Mouse (Mus musculus): ENCODE measurements around the gene Camkmt. TPM values are rescaled to one million over a fixed set of nuclear protein-coding genes. Genes with fewer than 3 reads are reported as not detected.

The Camkmt gene
- 1 to 10 TPM; 2.3 TPM for total RNA-seq (2021)
- long read RNA-seq, experiment 1, result 0 reads
- long read RNA-seq, experiment 2, partial matches to known transcripts, result 0 of 2 reads
- long read RNA-seq, experiment 2, other reads (novel, unspliced or antisense), result 2 of 2 reads

DNA sequence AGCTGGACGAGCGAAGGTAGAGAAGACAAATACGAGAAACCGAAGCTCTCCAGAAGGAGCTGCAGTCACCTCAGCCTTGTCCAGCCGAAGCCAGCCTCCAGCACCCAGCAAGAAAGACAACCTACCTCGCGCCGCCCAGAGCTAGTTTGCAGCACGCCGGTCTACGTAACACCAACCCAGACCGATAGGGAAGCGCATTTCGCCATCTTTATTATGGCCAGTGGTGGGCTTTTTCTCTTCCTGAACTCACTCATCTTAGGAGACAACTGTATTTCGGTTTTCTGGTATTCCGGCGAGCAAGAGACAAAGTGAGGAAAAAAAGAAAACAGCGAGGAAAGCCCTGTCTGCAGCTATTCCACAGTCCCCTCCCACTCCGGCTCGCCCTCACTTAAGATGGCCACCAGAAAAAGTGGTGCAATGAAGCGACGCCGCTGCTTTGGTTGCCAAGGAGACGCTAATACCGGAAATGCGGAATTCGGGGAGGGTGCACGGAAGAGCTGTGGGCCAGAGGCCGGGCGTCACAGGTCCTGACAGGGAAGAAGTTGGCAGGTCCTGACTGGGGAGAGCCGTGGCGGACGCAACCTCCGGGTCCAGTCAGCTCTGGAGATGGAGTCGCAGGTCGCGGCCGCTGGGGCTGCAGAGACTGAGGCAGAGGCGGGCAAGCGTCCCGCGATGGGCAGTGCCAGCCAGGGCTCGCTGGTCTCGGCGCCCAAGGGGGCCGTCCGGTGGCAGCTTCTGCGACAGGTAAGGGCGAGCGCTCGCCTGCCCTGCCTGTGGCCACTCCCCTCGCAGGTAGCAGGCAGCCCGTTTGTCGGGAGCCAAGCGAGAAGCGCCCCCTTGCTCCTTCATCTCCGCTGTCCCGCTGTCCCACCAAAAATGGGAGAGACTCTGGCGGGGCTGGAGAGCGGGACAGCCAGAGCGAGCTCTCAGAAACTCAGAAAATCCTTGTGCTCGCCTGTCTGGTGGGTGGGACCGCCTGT, at the start of gene Camkmt, which contains the start of gene Prepl:
Gene Camkmt, plus strand, starts transcription at position 433 of the 980 bp plus-strand sequence.
Gene Prepl, minus strand, starts transcription at position 122 of the 980 bp plus-strand sequence.
- DNase-seq, result peak; percentile 93 to 96
- intact Hi-C loops (cut with DNase I), result loop anchor here (2.0 to 5.0 kb wide), 3 partner anchors 132 to 300 kb away; partner anchors contain the start of gene Lrpprc

- intact Hi-C loops (cut with DNase I), result no loop called here
- DNase-seq, result no peak
Observed at GRCm38 (mm10) chr17:85040913-85041312, 49.4 kb upstream of the Camkmt start.

GRCm38 (mm10) chr17:85042419-85042818, 47.9 kb upstream of the Camkmt start:
- no peak for DNase-seq
- intact Hi-C loops (cut with DNase I), result no loop called here

- DNase-seq, result no peak
- intact Hi-C loops (cut with DNase I), result no loop called here
Observed at GRCm38 (mm10) chr17:85043404-85043816, 46.9 kb upstream of the Camkmt start.

- DNase-seq, result no peak
- intact Hi-C loops (cut with DNase I), result no loop called here
Observed at GRCm38 (mm10) chr17:85044466-85044865, 45.9 kb upstream of the Camkmt start.

GRCm38 (mm10) chr17:85045160-85045559, 45.2 kb upstream of the Camkmt start:
- DNase-seq, result no peak
- intact Hi-C loops (cut with DNase I), result no loop called here

DNA sequence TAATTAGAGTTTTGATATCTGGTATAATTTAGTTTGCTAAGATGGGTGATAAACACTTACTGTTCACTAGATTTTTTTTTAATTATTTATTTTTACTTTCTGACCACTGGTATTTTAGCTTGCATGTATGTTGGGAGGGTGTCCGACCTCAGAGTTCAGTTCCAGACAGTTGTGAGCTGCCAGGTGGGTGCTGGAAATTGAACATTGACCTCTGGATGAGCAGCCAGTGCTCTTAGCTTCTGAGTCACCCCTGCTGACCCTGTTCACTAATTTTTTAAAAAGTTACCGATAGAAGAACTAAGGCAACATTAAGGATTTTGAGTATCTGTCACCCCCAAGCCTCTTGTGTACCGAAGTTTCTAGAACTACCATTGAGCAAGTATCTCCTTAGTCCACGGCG, 42.0 kb upstream of the Camkmt start:
- no peak for DNase-seq
- intact Hi-C loops (cut with DNase I), result no loop called here

DNA sequence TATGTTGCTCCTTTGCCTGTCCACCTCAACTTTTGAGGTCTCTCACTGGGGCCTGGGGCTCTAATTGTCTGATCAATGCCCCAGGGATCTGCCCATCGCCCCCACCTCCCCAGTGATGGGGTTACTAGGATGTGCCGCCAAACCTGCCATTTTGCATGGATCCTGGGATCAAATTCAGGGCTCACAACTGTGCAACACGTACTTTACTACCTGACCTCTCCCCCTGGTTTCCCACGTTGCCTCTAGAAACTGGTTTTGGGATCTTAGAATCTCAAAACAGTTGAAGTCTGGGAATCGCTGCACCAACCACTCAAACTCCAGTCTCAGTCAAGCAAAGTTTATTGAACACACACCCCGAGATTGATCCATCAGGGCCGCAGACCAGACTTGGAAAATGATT, 32.1 kb upstream of the Camkmt start:
- intact Hi-C loops (cut with DNase I), result no loop called here
- no peak for DNase-seq

- intact Hi-C loops (cut with DNase I), result no loop called here
Observed at GRCm38 (mm10) chr17:85059136-85059535, 31.2 kb upstream of the Camkmt start.

GRCm38 (mm10) chr17:85063560-85063959, 26.8 kb upstream of the Camkmt start:
- intact Hi-C loops (cut with DNase I), result no loop called here
- DNase-seq, result no peak

More at GRCm38 (mm10) chr17:85059136-85059535, 31.2 kb upstream of the Camkmt start:
- DNase-seq, result no peak

DNA sequence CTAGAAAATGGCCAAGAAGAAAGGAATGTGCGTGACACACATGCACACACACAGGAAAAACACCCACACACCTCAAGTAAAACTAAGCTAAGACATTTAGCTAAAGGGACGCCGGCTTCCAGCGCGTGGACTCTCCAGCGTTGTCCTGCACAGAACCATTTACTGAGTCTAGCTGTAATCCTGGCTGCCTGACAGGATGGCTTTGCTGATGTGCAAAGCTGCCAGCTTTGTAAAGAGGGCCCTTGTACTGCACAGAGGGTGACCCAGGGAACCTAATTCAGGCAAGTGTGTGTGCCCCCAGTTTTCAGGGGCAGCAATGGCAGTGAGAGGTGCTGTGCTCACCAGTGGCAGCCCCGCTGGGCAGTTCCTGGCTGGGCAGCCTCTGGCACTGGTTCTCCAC, 23.0 kb upstream of the Camkmt start:
- DNase-seq, result no peak
- intact Hi-C loops (cut with DNase I), result no loop called here

- no peak for DNase-seq
- intact Hi-C loops (cut with DNase I), result no loop called here
Observed at GRCm38 (mm10) chr17:85070658-85071057, 19.7 kb upstream of the Camkmt start.

GRCm38 (mm10) chr17:85071088-85071775, 19.1 kb upstream of the Camkmt start:
- no peak for DNase-seq
- intact Hi-C loops (cut with DNase I), result no loop called here

DNA sequence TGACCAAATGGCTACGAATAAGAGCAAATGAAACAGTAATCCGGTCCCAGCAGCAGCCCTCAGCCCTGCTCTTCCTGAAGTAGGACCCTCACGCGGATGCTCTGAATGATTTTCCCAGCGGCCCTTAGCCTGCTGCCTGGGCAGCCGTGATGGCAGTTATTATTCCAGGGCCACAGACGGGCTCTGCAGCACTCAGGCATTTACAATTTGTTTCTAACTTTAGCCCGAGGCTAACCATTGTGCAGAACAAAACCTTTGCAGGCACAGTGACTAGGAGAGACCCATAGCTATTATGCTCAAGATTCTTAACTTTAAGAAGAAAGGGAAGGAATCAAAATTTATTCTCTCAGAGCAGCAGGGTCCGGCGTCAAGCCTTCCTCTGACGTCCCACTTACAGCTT, 18.0 kb upstream of the Camkmt start:
- intact Hi-C loops (cut with DNase I), result no loop called here
- DNase-seq, result no peak

DNA sequence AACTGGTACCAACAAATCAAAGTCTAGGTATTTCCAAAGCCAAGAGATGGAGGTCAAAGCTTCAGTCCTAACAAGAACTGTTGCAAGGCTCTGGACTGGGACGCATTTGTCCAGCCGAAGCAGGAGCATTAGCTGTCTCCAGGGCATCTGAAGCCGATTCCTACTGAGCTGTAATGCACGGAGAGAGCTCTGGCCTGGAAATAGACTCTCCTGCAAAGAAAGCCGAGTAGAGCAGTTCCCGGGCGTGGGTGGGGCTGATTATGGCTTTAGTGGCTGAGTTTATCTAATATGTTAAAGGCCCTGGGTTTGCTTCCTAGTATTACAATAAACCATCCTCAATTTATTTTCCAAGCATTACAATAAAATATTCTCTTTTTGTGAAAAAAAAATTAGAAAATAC, 17.1 kb upstream of the Camkmt start:
- no peak for DNase-seq
- intact Hi-C loops (cut with DNase I), result no loop called here

GRCm38 (mm10) chr17:85074083-85074482, 16.3 kb upstream of the Camkmt start:
- no peak for DNase-seq
- intact Hi-C loops (cut with DNase I), result no loop called here

DNA sequence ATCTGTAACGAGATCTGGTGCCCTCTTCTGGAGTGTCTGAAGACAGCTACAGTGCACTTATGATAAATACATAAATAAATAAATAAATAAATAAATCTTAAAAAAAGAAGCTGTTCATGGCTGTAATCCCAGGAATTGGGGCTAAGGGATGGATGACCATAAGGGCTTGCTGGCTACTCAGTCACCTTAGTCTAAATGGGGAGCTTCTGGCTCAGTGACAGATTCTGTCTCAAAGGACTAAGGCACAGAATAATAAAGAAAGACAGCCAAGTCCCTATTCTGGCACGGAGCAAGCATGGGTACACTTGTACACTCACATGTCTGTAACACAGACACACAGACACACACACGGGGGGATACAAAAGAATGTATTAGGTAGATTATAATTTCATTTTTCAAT, 11.1 kb upstream of the Camkmt start:
- intact Hi-C loops (cut with DNase I), result no loop called here
- no peak for DNase-seq

- intact Hi-C loops (cut with DNase I), result no loop called here
- no peak for DNase-seq
Observed at GRCm38 (mm10) chr17:85080781-85081180, 9.6 kb upstream of the Camkmt start.

DNA sequence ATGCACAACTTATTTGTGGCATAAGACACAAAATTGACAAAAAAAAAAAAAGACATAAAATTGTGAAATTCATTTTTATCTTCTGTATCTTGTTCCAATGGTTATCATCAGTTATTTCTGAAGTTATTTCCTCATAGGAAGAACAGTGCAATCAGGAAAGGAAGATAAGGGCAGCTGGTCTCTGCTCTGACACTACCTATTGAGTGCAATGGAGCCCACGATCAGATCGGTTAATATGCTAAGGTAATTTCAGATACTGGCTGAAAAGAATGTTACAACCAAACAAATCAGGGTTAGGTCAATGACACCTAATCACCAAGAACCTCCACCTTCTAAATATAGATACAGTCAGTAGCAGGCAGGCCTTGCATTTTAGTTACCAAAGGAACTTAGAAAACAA, 5.0 kb upstream of the Camkmt start:
- intact Hi-C loops (cut with DNase I), result no loop called here
- DNase-seq, result no peak

- intact Hi-C loops (cut with DNase I), result no loop called here
- DNase-seq, result no peak
Observed at GRCm38 (mm10) chr17:85086501-85086900, 3.9 kb upstream of the Camkmt start.

DNA sequence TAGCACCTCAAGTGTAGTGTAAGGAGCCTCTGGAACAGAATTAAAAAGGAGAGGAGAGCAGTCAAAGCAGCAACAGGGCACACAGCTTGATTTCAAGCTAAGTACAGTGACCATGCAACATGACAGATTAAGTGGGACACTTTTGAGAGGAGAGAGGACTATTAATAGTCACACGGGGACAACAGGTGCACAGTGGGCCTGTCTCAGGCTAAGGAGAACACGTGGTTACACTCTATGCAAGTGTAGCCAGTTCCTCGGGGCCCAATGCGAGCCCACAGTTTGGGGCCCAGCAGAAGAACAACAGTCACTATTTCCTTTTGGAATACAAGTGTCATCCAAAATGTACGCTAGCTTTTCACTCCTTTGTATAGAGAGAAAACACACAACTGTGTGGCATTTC, 2.8 kb upstream of the Camkmt start:
- intact Hi-C loops (cut with DNase I), result no loop called here
- peak; percentile 26 to 46 for DNase-seq
